Mouse (Mus musculus): ENCODE data around the gene Pomp.

The Pomp gene

DNA sequence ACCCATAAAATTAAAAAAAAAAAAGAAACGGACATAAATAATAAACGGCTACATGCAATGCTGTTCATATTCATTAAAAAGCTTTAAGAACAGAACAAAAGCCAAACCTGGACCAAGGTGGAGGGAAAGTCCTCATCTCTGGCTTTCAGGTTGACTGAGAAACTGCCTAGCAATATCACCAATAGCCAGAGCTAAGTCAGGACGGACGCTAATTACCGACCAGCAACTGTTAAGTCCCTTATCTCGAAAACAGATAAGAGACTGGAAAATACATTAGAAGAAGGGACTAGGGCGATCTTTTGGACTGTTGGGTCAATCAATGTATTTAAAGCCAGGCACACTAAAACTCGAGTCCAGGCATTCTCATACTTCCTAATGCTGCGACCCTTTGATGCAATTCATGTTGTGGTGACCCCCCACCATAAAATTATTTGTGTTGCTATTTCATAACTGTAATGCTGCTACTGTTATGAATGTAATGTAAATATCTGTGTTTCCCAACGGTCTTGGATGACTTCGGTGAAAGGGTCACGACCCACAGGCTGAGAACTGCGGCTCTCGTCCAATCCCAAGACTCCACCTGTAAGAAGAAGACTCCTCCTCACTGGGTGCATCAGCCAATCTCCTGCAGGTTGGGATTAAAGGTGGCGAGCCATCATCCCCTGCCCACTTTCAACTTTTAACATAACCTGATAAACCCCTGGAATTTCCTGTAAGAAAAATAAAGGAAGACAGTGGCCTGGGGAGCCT, 41.9 kb downstream of the Pomp start:
- no peak for DNase-seq (ENCODE audit: low spot score)

- no peak for DNase-seq (ENCODE audit: low spot score)
These were observed 42.9 kb downstream of the Pomp start for GRCm38 (mm10) chr5:147903166-147903565.

DNA sequence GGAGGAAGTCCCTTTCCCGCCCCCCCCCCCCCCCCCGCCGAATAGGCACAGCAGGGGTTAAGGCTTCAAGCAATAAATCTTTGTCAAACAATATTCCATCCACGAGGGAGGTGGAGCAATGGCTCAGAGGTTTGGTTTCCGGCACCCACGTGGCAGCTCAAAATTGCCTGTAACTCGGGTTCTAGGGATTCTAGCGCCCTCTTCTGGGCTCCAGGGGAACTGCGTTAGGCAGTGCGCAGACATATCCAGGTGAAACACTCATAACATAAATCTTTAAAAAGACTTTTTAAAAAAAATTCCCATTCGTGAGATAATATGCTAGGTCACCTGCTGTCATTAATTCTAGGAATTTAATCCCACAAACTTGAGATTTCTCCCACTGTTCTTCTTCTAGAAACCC, 46.9 kb downstream of the Pomp start:
- no peak for DNase-seq (ENCODE audit: low spot score)

DNA sequence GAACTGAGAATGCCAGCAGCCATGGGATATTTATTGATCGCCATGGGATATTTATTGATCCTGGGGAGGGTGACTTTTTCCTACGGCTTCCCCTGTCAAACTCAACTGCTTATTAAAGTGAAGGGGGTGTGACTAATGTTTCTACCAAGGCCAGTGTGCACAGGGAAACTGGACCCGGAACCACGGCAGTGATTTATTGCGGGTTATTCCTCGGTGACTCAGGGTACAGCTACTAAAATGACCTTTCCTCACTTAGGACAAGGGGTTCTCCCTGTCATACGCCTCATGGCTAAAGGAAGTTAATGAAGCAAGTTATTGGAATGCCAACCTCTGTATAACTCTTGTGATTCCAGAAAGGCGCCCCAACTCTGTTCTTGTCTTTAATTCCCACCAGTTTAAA, 47.6 kb downstream of the Pomp start:
- no peak for DNase-seq (ENCODE audit: low spot score)

DNA sequence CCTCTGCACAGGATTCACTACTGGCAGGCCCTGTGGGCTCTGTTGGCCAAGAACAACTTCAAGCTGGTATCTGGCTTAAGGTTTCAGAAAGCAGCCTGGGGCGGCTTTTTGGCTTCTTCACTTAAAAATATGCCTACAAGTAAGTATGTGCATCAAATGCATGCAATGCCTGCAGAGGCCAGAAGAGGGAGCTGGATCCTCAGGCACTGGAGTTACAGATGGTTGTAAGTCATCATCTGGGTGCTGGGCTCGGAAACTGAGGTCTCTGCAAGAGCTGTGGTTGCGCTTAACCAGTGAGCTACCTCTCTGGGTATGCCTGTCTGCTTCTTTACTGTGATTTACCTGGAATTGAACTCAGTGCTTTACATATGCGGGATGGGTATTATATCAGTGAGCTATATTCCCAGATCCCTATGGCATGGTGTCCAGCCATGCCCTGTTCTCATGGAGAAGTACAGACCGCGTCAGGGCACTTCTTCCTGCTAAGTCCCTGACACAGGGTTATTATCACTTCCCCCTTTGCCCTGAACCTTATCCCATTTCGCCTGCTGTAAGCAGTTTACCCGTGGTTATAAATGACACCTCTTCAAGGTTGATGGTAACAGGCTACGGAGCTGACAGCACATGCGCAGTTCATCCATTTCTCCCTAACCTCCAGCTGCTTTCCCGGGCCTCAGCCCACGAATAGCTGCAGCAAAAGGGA, 50.7 kb downstream of the Pomp start:
- DNase-seq (ENCODE audit: low spot score): no peak

DNA sequence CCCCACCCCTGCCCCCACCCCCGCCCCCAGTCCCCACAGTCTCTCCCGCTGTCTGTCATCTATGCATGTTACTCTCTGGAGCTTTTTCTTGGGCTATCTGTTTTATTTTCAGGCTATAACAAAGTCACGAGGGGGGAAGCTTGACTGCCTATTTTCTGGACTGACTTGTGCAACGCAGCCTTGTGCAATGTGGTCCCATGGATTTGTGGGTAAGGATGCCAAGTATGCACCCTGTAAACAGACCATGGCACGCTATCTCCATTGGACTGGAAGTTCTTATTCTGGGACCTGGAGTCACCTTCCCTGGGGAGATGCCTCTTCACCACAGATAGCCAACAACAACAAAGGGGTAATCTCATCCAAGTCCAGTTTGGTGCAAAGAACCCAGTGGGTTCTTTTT, 51.5 kb downstream of the Pomp start:
- no peak for DNase-seq (ENCODE audit: low spot score)

- no peak for DNase-seq (ENCODE audit: low spot score)
These were observed 53.1 kb downstream of the Pomp start for GRCm38 (mm10) chr5:147913241-147913842.

DNA sequence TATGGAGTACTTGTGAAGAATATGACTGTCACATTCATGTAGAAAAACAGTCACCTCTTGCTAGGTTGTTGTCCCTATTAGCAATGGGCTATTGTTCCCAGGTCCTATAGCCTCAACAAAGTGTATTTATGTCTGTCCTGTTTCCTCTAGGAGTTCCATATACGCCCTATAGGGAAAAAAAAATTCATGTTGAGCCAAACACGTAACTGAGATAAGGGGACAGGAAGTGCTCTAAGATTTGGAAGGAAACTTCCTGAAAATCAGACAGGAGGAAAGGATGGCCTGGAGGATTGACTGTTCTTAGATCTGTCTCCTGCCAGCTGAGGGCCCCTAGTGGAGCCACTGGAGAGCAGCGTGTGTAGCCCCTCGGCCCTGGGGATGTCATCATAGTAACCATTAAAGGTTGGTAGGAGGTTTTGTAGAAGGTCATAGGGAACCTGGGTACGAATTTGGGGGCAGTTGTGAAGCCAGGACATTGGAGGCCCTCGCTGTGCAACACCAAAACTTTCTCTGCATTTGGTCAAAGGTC, 54.8 kb downstream of the Pomp start:
- no peak for DNase-seq (ENCODE audit: low spot score)

- no peak for DNase-seq (ENCODE audit: low spot score)
These were observed 55.9 kb downstream of the Pomp start for GRCm38 (mm10) chr5:147916171-147916570.

DNA sequence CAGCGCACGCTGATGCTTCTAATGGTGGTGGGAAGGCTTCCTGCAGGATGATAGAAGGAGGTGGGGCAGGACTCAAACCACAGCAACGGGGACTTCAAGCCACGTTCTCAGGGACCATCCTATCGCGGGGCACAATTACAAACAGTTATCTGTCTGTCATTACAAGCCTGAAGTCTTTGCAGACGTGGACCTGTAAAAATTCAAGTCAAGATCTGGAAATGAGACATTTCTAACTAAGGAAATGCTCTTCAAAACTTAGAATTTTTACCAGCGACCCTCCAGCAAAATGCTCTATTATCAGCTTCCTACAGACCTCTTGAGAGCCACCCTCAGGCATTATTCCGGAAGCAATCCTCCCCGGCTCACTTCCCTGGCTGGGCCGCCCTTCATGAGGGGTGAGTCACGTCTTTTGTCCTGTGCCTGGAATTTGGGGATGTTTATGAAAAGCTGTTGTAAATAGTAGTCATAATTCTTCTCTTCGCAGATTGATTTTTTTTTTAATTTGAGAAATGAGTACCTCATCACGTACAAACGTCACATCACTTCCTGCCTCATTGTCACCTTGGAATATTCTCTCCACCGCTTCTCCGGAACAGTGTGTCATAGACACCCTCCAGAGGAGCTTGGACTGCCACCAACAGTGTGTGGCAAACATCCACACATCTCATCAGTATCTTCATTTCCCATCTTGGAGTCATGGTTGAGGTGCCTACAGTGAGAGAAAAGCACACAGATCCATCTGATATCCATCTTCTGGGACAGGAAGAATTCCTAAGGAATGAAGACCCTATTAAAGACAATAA, 58.0 kb downstream of the Pomp start:
- DNase-seq (ENCODE audit: low spot score): no peak

DNA sequence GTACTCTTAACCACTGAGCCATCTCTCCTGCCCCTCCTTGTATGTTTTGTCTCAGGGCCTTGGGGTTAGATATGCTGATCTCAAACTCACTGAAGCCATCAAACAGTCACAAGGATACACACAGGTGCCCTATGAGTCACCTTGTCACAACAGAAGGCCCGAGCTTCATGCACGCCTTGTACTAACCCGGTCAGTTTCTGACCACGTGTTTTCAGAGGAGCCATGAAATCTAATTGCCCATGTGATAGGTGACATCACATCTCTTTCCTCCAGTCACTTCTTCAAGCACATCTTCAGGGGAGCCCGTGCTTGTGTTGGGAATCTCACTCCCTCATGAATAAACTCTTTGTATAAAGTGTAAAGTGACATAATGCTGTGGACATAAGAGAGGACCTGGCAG, 64.4 kb downstream of the Pomp start:
- no peak for DNase-seq (ENCODE audit: low spot score)
